Comparison of ENCODE assay signal across 20 mouse cellular contexts in the genomic region with DNA sequence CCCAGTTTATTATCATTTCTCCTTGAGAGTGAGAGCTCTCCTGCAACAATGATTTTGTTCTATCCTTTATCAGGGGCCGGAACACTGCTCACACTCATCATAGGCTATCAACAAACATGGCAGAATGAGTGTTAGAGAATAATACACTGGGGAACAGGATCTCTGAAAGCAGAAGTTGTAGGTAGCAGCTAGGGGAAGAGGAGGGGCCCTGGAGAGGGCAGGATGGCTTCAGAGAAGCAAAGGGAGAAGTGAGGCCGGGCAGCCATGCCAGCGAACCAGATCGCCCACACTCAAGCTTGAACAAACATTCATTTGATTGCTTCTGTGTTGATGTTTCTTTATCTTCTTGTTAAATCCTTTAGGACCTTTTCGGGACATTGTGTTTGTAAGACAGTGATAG. TPM values are rescaled to one million over a fixed set of nuclear protein-coding genes. Genes with fewer than 3 reads are reported as not detected.
DNase-seq lines count a peak whose midpoint lies in the region; ATAC-seq and TF ChIP-seq lines count a peak whose summit lies in the region.
"Had no signal": no experiment of that assay in that cellular context is flagged by ENCODE, and none has a peak within 500 bp of the region (broad histone marks: within the 10 kb centered on the region; RNA-seq: fewer than 3 reads in every experiment).

No protein-coding gene starts in this region.

- no peak for ATAC-seq in heart, embryonic 12.5 days (ENCODE audit: insufficient number of reproducible peaks, low FRiP score)
- ATAC-seq in neutrophil, adult 5-6 weeks (ENCODE audit: extremely low read depth, insufficient number of reproducible peaks, low FRiP score, poor library complexity, severe bottlenecking): peak; percentile 89

- H3K27me3 ChIP-seq in heart, embryonic 12.5 days (replicated peaks): no peaks in the 10 kb centered on the region
- H3K27me3 ChIP-seq: embryonic facial prominence, embryonic 13.5 days; lung, embryonic 15.5 days had no signal

- H3K9ac ChIP-seq in heart, embryonic 12.5 days: no peak overlapping the region
- H3K9ac ChIP-seq: embryonic facial prominence, embryonic 13.5 days; lung, embryonic 15.5 days had no signal

- no peak overlapping the region for H3K4me3 ChIP-seq in heart, embryonic 12.5 days
- no peak overlapping the region for H3K4me3 ChIP-seq in embryonic fibroblast, embryonic 13.5 days (ENCODE audit: insufficient read depth, low read length)
- H3K4me3 ChIP-seq: embryonic facial prominence, embryonic 13.5 days; forebrain, embryonic 10.5 days; lung, embryonic 15.5 days had no signal

- no peak for TF ChIP-seq POLR2A in embryonic fibroblast, embryonic 13.5 days (IDR thresholded peaks at IDR 0.05; ENCODE audit: low read depth, low read length)

- no peak overlapping the region for H3K27ac ChIP-seq in heart, embryonic 12.5 days (ENCODE audit: poor library complexity, severe bottlenecking)
- peak overlapping the region; percentile 57; the same call in 1 of the 2 replicates for H3K27ac ChIP-seq in embryonic fibroblast, embryonic 13.5 days (ENCODE audit: insufficient read depth, low read length)
- H3K27ac ChIP-seq: embryonic facial prominence, embryonic 13.5 days; forebrain, embryonic 10.5 days; lung, embryonic 15.5 days had no signal

- peaks cover 23% of the 10 kb centered on the region for H3K4me1 ChIP-seq in heart, embryonic 12.5 days (replicated peaks)
- peaks cover 4% of the 10 kb centered on the region for H3K4me1 ChIP-seq in embryonic fibroblast, embryonic 13.5 days (ENCODE audit: control insufficient read depth, insufficient read depth, low read length)

- WGBS in heart, embryonic 12.5 days: 73% methylated on average over 5 of the region's 5 CpGs

- TF ChIP-seq CTCF in embryonic fibroblast, embryonic 13.5 days (IDR thresholded peaks at IDR 0.05; ENCODE audit: borderline replicate concordance, insufficient read depth, low read length): no peak

- no peak overlapping the region for H3K4me2 ChIP-seq in heart, embryonic 12.5 days
- H3K4me2 ChIP-seq: embryonic facial prominence, embryonic 13.5 days; lung, embryonic 15.5 days had no signal

- intact Hi-C loops in left cerebral cortex, postnatal 36 days (cut with DNase I): no loop called here

- H3K36me3 ChIP-seq in heart, embryonic 12.5 days: no peaks in the 10 kb centered on the region
- H3K36me3 ChIP-seq: embryonic facial prominence, embryonic 13.5 days; forebrain, embryonic 10.5 days; lung, embryonic 15.5 days had no signal

- no peaks in the 10 kb centered on the region for H3K9me3 ChIP-seq in heart, embryonic 12.5 days (replicated peaks)
- H3K9me3 ChIP-seq: embryonic facial prominence, embryonic 13.5 days; forebrain, embryonic 10.5 days; lung, embryonic 15.5 days had no signal

- peak; percentile 91 for DNase-seq in heart, adult 11 months
- peak; percentile 47 for DNase-seq in A20 (ENCODE audit: low read depth, low spot score)
- DNase-seq in adrenal gland, postnatal 36 days: no peak
- no peak for DNase-seq in frontal cortex, postnatal 14 days (ENCODE audit: low spot score in 2 of 2)
- no peak for DNase-seq in left cerebral cortex, postnatal 36 days (ENCODE audit: low spot score in 2 of 2)
- DNase-seq: adrenal gland, postnatal 10 days; cerebellum, adult 2 months; gastrocnemius, postnatal 14 days; heart, postnatal 14 days; kidney, adult 8-10 months; kidney, postnatal 36 days; right cerebral cortex, postnatal 25 days had no signal

RNA-seq across cellular contexts. Expression of gene Arhgdib, which starts 4.5 kb away (rescaled TPM):
- polyA plus RNA-seq in heart, embryonic 12.5 days (2016; fragmentation: Nextera tagmentation; extraction: Ambion mirVana): 93.8 and 99.8 TPM in 2 replicates
- polyA plus RNA-seq in embryonic fibroblast, embryonic 13.5 days (2011; ENCODE audit: insufficient read length, low read depth, missing spikeins): 221 and 426 TPM in 2 replicates
- total RNA-seq in neutrophil, adult 5-6 weeks (2017): 1,086 and 1,117 TPM in 2 replicates
- total RNA-seq in adrenal gland, postnatal 36 days (2021): 10 to 100 TPM; 20.4 to 24.2 TPM
- 10 to 100 TPM in 1 of 2 experiments, 1 to 10 TPM in 1; 8.9 to 11.0 TPM for total RNA-seq in left cerebral cortex, postnatal 36 days (2021)

RNA-seq across cellular contexts. Expression of gene Pde6h, which starts 22.6 kb away (rescaled TPM):
- 0.22 TPM in 1 of 2 replicates, not detected in the other for polyA plus RNA-seq in heart, embryonic 12.5 days (2016; fragmentation: Nextera tagmentation; extraction: Ambion mirVana)
- polyA plus RNA-seq in embryonic fibroblast, embryonic 13.5 days (2011; ENCODE audit: insufficient read length, low read depth, missing spikeins): 1.4 TPM in 1 of 2 replicates, not detected in the other
- 0.35 TPM in 1 of 2 replicates, not detected in the other for total RNA-seq in neutrophil, adult 5-6 weeks (2017)
- total RNA-seq in adrenal gland, postnatal 36 days (2021): not detected
- 1 to 10 TPM in 1 of 2 experiments, under 1 TPM in 1; 0.68 to 2.6 TPM for total RNA-seq in left cerebral cortex, postnatal 36 days (2021)
- total RNA-seq: gastrocnemius, postnatal 14 days had no signal
- polyA plus RNA-seq: embryonic facial prominence, embryonic 13.5 days; forebrain, embryonic 10.5 days; neural tube, embryonic 11.5 days; stomach, embryonic 16.5 days had no signal

RNA-seq across cellular contexts. Expression of gene Erp27, which starts 24.3 kb away (rescaled TPM):
- 0.98 and 1.0 TPM in 2 replicates for polyA plus RNA-seq in heart, embryonic 12.5 days (2016; fragmentation: Nextera tagmentation; extraction: Ambion mirVana)
- polyA plus RNA-seq in embryonic fibroblast, embryonic 13.5 days (2011; ENCODE audit: insufficient read length, low read depth, missing spikeins): 1.7 and 1.9 TPM in 2 replicates
- 12.0 and 12.5 TPM in 2 replicates for total RNA-seq in neutrophil, adult 5-6 weeks (2017)
- total RNA-seq in adrenal gland, postnatal 36 days (2021): under 1 TPM in 1 of 2 experiments, not detected in 1; 0.26 TPM
- total RNA-seq in left cerebral cortex, postnatal 36 days (2021): not detected
- total RNA-seq: gastrocnemius, postnatal 14 days had no signal
- polyA plus RNA-seq: forebrain, embryonic 10.5 days had no signal

Comparison
In these comparisons a context has a peak if more than half of its experiments do, and no peak if none do; other contexts are left out.
1. DNase-seq: peak in heart, adult 11 months (single experiment) and A20 (single experiment); none in adrenal gland, postnatal 36 days (0 of 2), frontal cortex, postnatal 14 days (0 of 2) and left cerebral cortex, postnatal 36 days (0 of 2).
2. RNA of gene Arhgdib, which starts 4.5 kb away (total RNA-seq): 1,086 to 1,117 TPM in neutrophil, adult 5-6 weeks; 20.4 to 24.2 TPM in adrenal gland, postnatal 36 days and 8.9 to 11.0 TPM in left cerebral cortex, postnatal 36 days; every median in the first group is over 10 times any median in the second.
3. RNA of gene Erp27, which starts 24.3 kb away (total RNA-seq): 12.0 to 12.5 TPM in neutrophil, adult 5-6 weeks; 0.26 TPM in adrenal gland, postnatal 36 days and not detected in left cerebral cortex, postnatal 36 days; every median in the first group is over 10 times any median in the second.